Mouse (Mus musculus) hindbrain, embryonic 12.5 days (tissue): Measurements from ENCODE around the gene Scamp2. TPM values are rescaled to one million over a fixed set of nuclear protein-coding genes. Genes with fewer than 3 reads are reported as not detected.

Experiments used
- ATAC-seq: fragments of 200-750 bp; cut with Nextera tagmentation; 2 replicates; pipeline ENCODE4 v1.8.0; 2017; ENCODE audit warnings: moderate TSS enrichment; ENCODE audit not compliant: low FRiP score
- H3K27ac ChIP-seq: fragments of 300-500 bp; sonication (generic); 2 replicates; pipeline ENCODE4 v1.5.1; 2016; ENCODE audit warnings: mild to moderate bottlenecking
- H3K27me3 ChIP-seq: fragments of 300-500 bp; sonication (generic); 2 replicates; pipeline ENCODE4 v1.6.1; 2016; ENCODE audit warnings: mild to moderate bottlenecking
- H3K36me3 ChIP-seq: fragments of 300-500 bp; sonication (generic); 2 replicates; pipeline ENCODE4 v1.6.1; 2016; ENCODE audit warnings: mild to moderate bottlenecking
- H3K4me1 ChIP-seq: fragments of 300-500 bp; sonication (generic); 2 replicates; pipeline ENCODE4 v1.6.1; 2016
- H3K4me2 ChIP-seq: fragments of 300-500 bp; sonication (generic); replicated peaks from 2 replicates; pipeline ENCODE4 v1.6.1; 2016; ENCODE audit warnings: mild to moderate bottlenecking
- H3K4me3 ChIP-seq: fragments of 300-500 bp; sonication (generic); 2 replicates; pipeline ENCODE4 v1.5.1; 2016; ENCODE audit warnings: mild to moderate bottlenecking
- H3K9ac ChIP-seq: fragments of 300-500 bp; sonication (generic); 2 replicates; pipeline ENCODE4 v1.6.1; 2016; ENCODE audit warnings: mild to moderate bottlenecking, moderate library complexity
- H3K9me3 ChIP-seq: fragments of 300-500 bp; sonication (generic); replicated peaks from 2 replicates; pipeline ENCODE4 v1.6.1; 2016; ENCODE audit warnings: mild to moderate bottlenecking
- WGBS: fragments of 180-500 bp; shearing (Covaris S2); methylation state at CpG from one replicate; pipeline ENCODE4 v1.1.7; 2016; 5-methylcytosine and 5-hydroxymethylcytosine counted together
- polyA plus RNA-seq: library from polyadenylated mRNA; unstranded; fragments of >200 nt; fragmentation: Nextera tagmentation; extraction: Ambion mirVana; gene quantifications from 2 replicates; pipeline ENCODE4 v1.2.1, GENCODE M21; 2016

Gene Scamp2
- polyA plus RNA-seq, 1 experiment from 2014 or later = 61.9 TPM

GRCm38 (mm10) chr9:57624295-57624694 is 63.6 kb downstream of the Scamp2 start:
- no peak overlapping the region for H3K4me3 ChIP-seq
- 79% methylated on average over 7 of the region's 7 CpGs for WGBS
- H3K27me3 ChIP-seq = no peaks in the 10 kb centered on the region
- H3K36me3 ChIP-seq = peaks cover 50% of the 10 kb centered on the region
- H3K27ac ChIP-seq = no peak overlapping the region
- no peak overlapping the region for H3K9ac ChIP-seq
- 0 out of 2 replicates have a peak, but pooled peaks cover 6% of the 10 kb centered on the region for H3K4me1 ChIP-seq
- no peak for ATAC-seq
- H3K4me2 ChIP-seq = no peak overlapping the region
- H3K9me3 ChIP-seq = no peaks in the 10 kb centered on the region

GRCm38 (mm10) chr9:57625674-57626500 is 65.1 kb downstream of the Scamp2 start:
- H3K4me1 ChIP-seq = 0 out of 2 replicates have a peak, but pooled peaks cover 6% of the 10 kb centered on the region
- no peak overlapping the region for H3K4me3 ChIP-seq
- no peak overlapping the region for H3K4me2 ChIP-seq
- peaks cover 65% of the 10 kb centered on the region for H3K36me3 ChIP-seq
- H3K9me3 ChIP-seq = no peaks in the 10 kb centered on the region
- ATAC-seq = no peak
- no peaks in the 10 kb centered on the region for H3K27me3 ChIP-seq
- 70% methylated on average over 15 of the region's 15 CpGs for WGBS
- H3K9ac ChIP-seq = no peak overlapping the region
- H3K27ac ChIP-seq = no peak overlapping the region

DNA sequence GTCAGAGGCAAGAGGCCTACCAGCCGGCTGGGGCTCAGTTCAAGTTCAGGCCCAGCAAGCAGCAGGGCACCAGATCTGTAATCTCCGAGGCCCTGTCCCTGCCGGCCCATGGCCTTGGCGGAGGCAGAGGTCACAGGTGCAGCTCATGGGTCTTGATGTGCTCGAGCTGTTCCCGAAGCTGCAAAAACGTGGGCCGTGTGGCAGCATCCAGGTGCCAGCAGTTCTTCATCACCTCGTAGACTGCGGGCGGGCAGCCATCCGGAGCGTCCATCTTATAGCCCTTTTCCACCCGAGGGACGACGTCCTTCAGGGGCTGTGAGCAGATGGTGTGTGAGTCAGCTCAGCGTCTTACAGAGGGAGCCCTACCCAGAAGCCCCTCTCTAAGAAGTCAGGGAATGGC is 66.4 kb downstream of the Scamp2 start:
- Histone ChIP-seq H3K27me3 (no peaks in the 10 kb centered on the region), H3K9ac (no peak overlapping the region), H3K9me3 (no peaks in the 10 kb centered on the region), H3K4me1 (0 out of 2 replicates have a peak, but pooled peaks cover 6% of the 10 kb centered on the region), H3K4me2 (no peak overlapping the region), H3K27ac (no peak overlapping the region), H3K4me3 (no peak overlapping the region), H3K36me3 (peaks cover 77% of the 10 kb centered on the region)
- no peak for ATAC-seq
- WGBS = 90% methylated on average over 17 of the region's 17 CpGs

- no peak for ATAC-seq
- WGBS = 96% methylated on average over 11 of the region's 11 CpGs
- H3K4me1 ChIP-seq = 0 out of 2 replicates have a peak, but pooled peaks cover 6% of the 10 kb centered on the region
- H3K36me3 ChIP-seq = peaks cover 77% of the 10 kb centered on the region
- no peaks in the 10 kb centered on the region for H3K27me3 ChIP-seq
- H3K4me2 ChIP-seq = no peak overlapping the region
- no peak overlapping the region for H3K9ac ChIP-seq
- no peak overlapping the region for H3K4me3 ChIP-seq
- no peak overlapping the region for H3K27ac ChIP-seq
- H3K9me3 ChIP-seq = no peaks in the 10 kb centered on the region
Measured at GRCm38 (mm10) chr9:57627892-57628291, 67.1 kb downstream of the Scamp2 start.

GRCm38 (mm10) chr9:57628717-57629116 is 68.0 kb downstream of the Scamp2 start:
- 91% methylated on average over 12 of the region's 12 CpGs for WGBS
- Histone ChIP-seq H3K36me3 (peaks cover 77% of the 10 kb centered on the region), H3K4me1 (0 out of 2 replicates have a peak, but pooled peaks cover 6% of the 10 kb centered on the region), H3K27ac (no peak overlapping the region), H3K4me2 (no peak overlapping the region), H3K4me3 (no peak overlapping the region), H3K27me3 (no peaks in the 10 kb centered on the region), H3K9me3 (no peaks in the 10 kb centered on the region), H3K9ac (peak overlapping the region; percentile 13; the same call in 1 of the 2 replicates)
- peak; percentile 7; the same call in 1 of the 2 replicates for ATAC-seq

GRCm38 (mm10) chr9:57629118-57629874 is 68.6 kb downstream of the Scamp2 start:
- Histone ChIP-seq H3K9me3 (no peaks in the 10 kb centered on the region), H3K4me1 (0 out of 2 replicates have a peak, but pooled peaks cover 6% of the 10 kb centered on the region), H3K4me2 (no peak overlapping the region), H3K27ac (peak overlapping the region; percentile 73), H3K4me3 (no peak overlapping the region), H3K27me3 (no peaks in the 10 kb centered on the region), H3K36me3 (peaks cover 77% of the 10 kb centered on the region), H3K9ac (peak overlapping the region; percentile 13; the same call in 1 of the 2 replicates)
- WGBS = 71% methylated on average over 14 of the region's 14 CpGs
- peak; percentile 57 for ATAC-seq

DNA sequence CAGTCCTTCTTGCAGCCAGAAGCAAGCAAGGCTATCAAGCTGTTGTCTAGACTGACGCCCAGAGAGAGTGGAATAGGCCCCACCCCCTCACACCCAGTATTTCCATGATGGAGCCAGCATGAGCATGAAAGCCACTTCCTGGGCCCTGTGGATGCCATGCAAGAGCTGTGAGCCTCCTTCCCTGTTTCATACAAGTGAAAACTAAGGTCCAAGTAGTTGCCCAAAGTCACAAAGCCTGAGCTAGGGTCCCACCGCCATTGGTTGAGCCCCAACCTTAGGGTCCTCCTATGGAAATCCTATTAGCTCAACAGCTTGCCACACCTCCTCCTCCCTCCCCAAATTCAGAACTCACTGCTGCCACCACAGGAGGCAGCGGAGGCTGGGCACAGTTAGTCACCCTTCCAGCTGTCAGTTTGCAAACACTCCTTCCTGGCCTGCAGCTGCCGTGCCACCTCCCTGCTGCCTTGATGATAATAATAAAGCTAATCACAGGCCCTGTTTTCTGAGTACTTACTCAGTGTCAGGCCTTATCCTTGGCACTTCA is 72.8 kb downstream of the Scamp2 start:
- Histone ChIP-seq H3K36me3 (peaks cover 35% of the 10 kb centered on the region), H3K27me3 (no peaks in the 10 kb centered on the region), H3K4me1 (peaks cover 17% of the 10 kb centered on the region), H3K4me2 (no peak overlapping the region), H3K9me3 (no peaks in the 10 kb centered on the region), H3K4me3 (no peak overlapping the region), H3K27ac (no peak overlapping the region), H3K9ac (no peak overlapping the region)
- WGBS = 54% methylated on average over 4 of the region's 4 CpGs
- ATAC-seq = no peak

- Histone ChIP-seq H3K4me1 (peaks cover 54% of the 10 kb centered on the region), H3K9ac (no peak overlapping the region), H3K9me3 (no peaks in the 10 kb centered on the region), H3K36me3 (peaks cover 7% of the 10 kb centered on the region; the same call in 1 of the 2 replicates), H3K27ac (no peak overlapping the region), H3K4me2 (no peak overlapping the region), H3K4me3 (no peak overlapping the region), H3K27me3 (no peaks in the 10 kb centered on the region)
- no peak for ATAC-seq
- 69% methylated on average over 3 of the region's 3 CpGs for WGBS
Measured at GRCm38 (mm10) chr9:57637272-57637671, 76.5 kb downstream of the Scamp2 start.

GRCm38 (mm10) chr9:57637741-57638322 is 77.1 kb downstream of the Scamp2 start:
- WGBS = 54% methylated on average over 6 of the region's 6 CpGs
- peak overlapping the region; percentile 12; the same call in 1 of the 2 replicates for H3K27ac ChIP-seq
- H3K9me3 ChIP-seq = no peaks in the 10 kb centered on the region
- H3K4me2 ChIP-seq = no peak overlapping the region
- ATAC-seq = no peak
- H3K27me3 ChIP-seq = no peaks in the 10 kb centered on the region
- peaks cover 60% of the 10 kb centered on the region for H3K4me1 ChIP-seq
- no peak overlapping the region for H3K4me3 ChIP-seq
- H3K9ac ChIP-seq = peak overlapping the region; percentile 50
- peaks cover 9% of the 10 kb centered on the region; the same call in 1 of the 2 replicates for H3K36me3 ChIP-seq
